Mouse (Mus musculus): ENCODE data around the gene Cdk18. TPM values are rescaled to one million over a fixed set of nuclear protein-coding genes. Genes with fewer than 3 reads are reported as not detected.

Cdk18 gene
- polyA plus RNA-seq, 1 experiment from 2014 or later = 0.69 TPM

DNA sequence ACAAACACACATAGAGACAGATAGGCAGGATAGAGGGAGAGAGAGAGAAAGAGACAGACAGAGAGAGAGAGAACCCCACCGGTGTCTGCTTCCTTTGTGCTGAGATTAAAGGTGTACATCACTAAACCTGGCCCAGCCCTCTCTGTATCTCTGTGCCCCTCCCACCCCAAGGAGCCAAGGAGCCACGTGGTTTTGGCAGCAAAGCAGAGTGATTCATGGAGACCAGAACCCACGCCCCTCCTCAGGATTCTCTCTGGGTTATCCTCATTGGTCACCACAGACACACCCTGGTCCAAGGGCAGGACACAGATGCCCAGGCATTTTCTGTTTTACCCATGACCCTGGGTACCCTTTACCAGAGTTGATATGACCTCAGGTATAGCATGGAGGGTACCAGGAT is 26.4 kb downstream of the Cdk18 start:
- Histone ChIP-seq H3K4me3 (ENCODE audit: low read depth, low read length) (no peak overlapping the region), H3K9me3 (replicated peaks; ENCODE audit: control insufficient read depth, low read length) (no peaks in the 10 kb centered on the region), H3K4me2 (ENCODE audit: low read length) (no peak overlapping the region), H3K27ac (ENCODE audit: low read depth, low read length) (no peak overlapping the region), H3K4me1 (ENCODE audit: control insufficient read depth, insufficient read depth, low read length) (no peaks in the 10 kb centered on the region), H3K27me3 (replicated peaks; ENCODE audit: control insufficient read depth, insufficient read depth, low read length) (no peaks in the 10 kb centered on the region), H3K36me3 (ENCODE audit: control insufficient read depth, insufficient read depth, low read length) (no peaks in the 10 kb centered on the region), H3K9ac (ENCODE audit: low read length) (no peak overlapping the region)
- DNase-seq (ENCODE audit: low spot score) (no peak), ATAC-seq (no peak)
- WGBS = 47% methylated on average over 3 of the region's 3 CpGs

DNA sequence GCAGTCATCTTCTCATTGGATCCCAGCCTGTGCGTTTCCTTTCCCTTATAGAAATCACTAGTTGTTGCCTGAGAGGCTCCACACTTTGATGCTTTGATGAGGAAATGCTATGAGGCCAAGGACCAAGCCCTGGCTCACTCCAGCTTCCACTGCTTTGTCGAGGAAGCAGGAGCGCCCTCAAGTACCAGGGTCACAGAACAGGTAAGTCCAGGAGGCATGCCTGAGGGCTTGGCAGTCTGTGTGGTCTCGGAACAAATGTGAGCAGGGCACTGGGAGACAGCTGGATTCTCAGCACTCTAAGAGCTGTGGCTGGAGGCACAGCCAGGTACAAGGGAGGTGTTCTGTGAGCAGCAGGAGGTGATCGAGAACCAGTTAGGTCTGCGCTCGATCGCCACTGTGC is 27.1 kb downstream of the Cdk18 start:
- Histone ChIP-seq H3K27me3 (replicated peaks; ENCODE audit: control insufficient read depth, insufficient read depth, low read length) (no peaks in the 10 kb centered on the region), H3K27ac (ENCODE audit: low read depth, low read length) (no peak overlapping the region), H3K36me3 (ENCODE audit: control insufficient read depth, insufficient read depth, low read length) (no peaks in the 10 kb centered on the region), H3K4me3 (ENCODE audit: low read depth, low read length) (no peak overlapping the region), H3K4me1 (ENCODE audit: control insufficient read depth, insufficient read depth, low read length) (no peaks in the 10 kb centered on the region), H3K9me3 (replicated peaks; ENCODE audit: control insufficient read depth, low read length) (no peaks in the 10 kb centered on the region), H3K9ac (ENCODE audit: low read length) (no peak overlapping the region), H3K4me2 (ENCODE audit: low read length) (no peak overlapping the region)
- ATAC-seq (no peak), DNase-seq (ENCODE audit: low spot score) (no peak)
- WGBS = 85% methylated on average over 8 of the region's 8 CpGs

DNA sequence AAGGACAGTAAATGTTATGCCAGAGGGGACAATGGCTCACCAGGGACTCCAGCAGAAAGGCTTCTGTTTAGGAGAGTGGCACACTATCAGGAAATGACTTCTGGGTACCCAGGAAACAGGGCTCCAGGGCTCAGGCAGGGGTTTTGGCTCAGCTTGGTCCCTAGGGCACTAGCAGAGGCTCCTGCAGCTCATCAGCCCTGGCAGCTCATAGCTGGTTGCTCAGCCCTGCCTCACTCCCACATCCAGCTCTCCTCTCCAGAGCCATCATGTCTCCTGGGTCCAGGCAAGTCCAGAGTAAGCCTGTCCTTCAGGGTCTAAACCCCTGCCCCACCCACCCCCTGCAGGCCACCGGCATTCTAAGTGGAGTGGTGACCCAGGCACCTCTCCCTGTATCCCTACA is 28.1 kb downstream of the Cdk18 start:
- H3K4me2 ChIP-seq (ENCODE audit: low read length) = no peak overlapping the region
- no peaks in the 10 kb centered on the region for H3K9me3 ChIP-seq (replicated peaks; ENCODE audit: control insufficient read depth, low read length)
- no peak for DNase-seq (ENCODE audit: low spot score)
- H3K4me3 ChIP-seq (ENCODE audit: low read depth, low read length) = no peak overlapping the region
- H3K27me3 ChIP-seq (replicated peaks; ENCODE audit: control insufficient read depth, insufficient read depth, low read length) = no peaks in the 10 kb centered on the region
- no peaks in the 10 kb centered on the region for H3K4me1 ChIP-seq (ENCODE audit: control insufficient read depth, insufficient read depth, low read length)
- no peak overlapping the region for H3K9ac ChIP-seq (ENCODE audit: low read length)
- ATAC-seq = no peak
- WGBS = 78% methylated on average over 1 of the region's 1 CpGs
- no peak overlapping the region for H3K27ac ChIP-seq (ENCODE audit: low read depth, low read length)
- H3K36me3 ChIP-seq (ENCODE audit: control insufficient read depth, insufficient read depth, low read length) = no peaks in the 10 kb centered on the region

DNA sequence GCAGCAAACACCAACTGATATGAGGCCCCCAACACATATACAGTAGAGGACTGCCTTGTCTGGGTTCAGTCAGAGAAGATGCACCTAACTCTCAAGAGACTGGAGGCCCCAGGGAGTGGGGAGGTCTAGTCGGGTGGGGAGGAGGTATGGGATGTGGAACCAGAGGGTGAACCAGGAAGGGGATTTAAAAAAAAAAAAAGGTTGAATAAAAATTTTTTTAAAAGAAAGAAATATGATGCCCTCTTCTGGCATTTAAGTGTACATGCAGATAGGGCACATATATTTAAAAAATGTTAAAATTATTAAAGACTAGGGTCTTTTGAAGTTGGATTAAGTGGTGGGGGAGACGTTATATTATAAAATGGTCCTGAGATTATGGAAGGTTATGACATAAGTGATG is 30.1 kb downstream of the Cdk18 start:
- WGBS = 73% methylated on average over 2 of the region's 2 CpGs
- Histone ChIP-seq H3K9ac (ENCODE audit: low read length) (no peak overlapping the region), H3K27me3 (replicated peaks; ENCODE audit: control insufficient read depth, insufficient read depth, low read length) (no peaks in the 10 kb centered on the region), H3K36me3 (ENCODE audit: control insufficient read depth, insufficient read depth, low read length) (no peaks in the 10 kb centered on the region), H3K9me3 (replicated peaks; ENCODE audit: control insufficient read depth, low read length) (no peaks in the 10 kb centered on the region), H3K4me3 (ENCODE audit: low read depth, low read length) (no peak overlapping the region), H3K27ac (ENCODE audit: low read depth, low read length) (no peak overlapping the region), H3K4me1 (ENCODE audit: control insufficient read depth, insufficient read depth, low read length) (no peaks in the 10 kb centered on the region), H3K4me2 (ENCODE audit: low read length) (no peak overlapping the region)
- ATAC-seq (no peak), DNase-seq (ENCODE audit: low spot score) (no peak)

DNA sequence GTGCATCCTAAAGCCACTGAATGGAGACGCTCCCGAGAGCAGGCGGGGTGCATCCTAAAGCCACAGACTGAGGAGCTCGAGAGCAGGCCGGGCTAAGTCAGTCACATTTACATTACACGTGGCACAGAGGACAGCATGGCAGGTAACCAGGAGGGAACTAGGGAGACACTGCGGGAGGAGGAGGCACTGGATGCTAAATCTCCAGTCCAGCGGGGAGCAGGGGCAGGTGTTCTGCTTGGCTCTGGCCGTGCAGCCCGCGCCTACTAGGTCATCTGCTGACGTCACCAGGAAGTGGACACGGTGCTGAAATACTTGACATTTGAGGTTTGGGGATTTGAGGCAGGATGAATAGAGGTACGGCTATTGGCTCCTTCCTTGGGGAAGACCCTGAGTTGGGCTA is 35.1 kb downstream of the Cdk18 start:
- Histone ChIP-seq H3K36me3 (ENCODE audit: control insufficient read depth, insufficient read depth, low read length) (no peaks in the 10 kb centered on the region), H3K4me1 (ENCODE audit: control insufficient read depth, insufficient read depth, low read length) (no peaks in the 10 kb centered on the region), H3K27me3 (replicated peaks; ENCODE audit: control insufficient read depth, insufficient read depth, low read length) (no peaks in the 10 kb centered on the region), H3K9ac (ENCODE audit: low read length) (no peak overlapping the region), H3K27ac (ENCODE audit: low read depth, low read length) (no peak overlapping the region), H3K9me3 (replicated peaks; ENCODE audit: control insufficient read depth, low read length) (no peaks in the 10 kb centered on the region), H3K4me2 (ENCODE audit: low read length) (no peak overlapping the region), H3K4me3 (ENCODE audit: low read depth, low read length) (no peak overlapping the region)
- DNase-seq (ENCODE audit: low spot score) (no peak), ATAC-seq (no peak)
- WGBS = 68% methylated on average over 14 of the region's 14 CpGs

DNA sequence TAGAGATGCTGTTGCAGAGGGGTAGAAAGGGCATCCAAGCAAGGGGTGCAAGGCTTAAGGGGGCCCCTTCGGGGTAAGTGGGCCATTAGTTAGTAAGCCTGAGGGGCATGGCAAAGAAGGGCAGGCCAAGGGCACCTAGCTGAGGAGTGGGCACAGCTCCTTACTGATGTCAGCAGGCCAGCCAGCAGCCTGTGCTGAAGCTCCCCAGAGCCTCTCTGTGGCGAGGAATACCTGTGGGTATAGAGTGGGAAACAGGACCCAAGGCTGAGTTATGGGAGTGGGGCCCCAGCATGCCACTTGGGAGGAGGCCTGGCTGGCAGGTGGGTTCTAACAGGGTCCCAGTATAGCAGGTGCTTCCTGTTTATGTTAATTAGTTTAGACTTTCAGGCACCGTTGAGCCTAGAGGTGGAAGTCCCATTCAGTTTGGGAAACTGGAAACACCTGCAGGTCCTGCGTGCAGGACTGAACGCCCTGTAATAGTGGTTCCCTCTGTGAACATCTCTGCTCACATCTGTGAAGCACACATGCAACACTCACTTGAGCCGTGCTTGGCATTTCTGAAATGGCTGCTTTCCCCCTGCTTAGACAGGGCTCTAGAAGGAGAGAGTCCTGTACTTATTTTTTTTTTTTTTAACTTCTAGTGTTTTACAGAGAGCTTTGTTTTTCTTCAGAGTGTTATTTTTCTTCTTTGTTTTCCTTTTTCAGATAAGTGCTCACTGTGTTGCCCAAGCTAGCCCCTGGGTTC is 37.4 kb downstream of the Cdk18 start:
- WGBS = 76% methylated on average over 6 of the region's 6 CpGs
- ATAC-seq = no peak

DNA sequence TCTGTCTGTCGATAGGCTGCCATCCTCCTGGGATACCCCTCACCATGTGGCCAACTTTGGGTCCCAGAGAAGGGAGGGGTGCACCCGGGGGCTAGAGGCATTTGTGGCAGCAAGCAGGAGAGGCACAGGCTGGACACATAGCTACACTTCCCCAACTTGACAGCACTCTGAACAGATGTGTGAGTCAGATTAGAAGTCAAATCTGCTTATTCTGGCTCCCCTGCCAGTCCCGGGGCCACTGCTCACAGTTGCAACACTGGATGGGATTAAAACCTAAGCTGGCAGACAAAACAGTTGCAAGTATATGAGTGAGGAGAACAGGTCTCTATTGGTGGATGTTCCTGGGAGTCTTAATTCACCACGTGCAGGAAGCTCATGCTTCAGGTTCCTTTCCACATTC is 39.7 kb downstream of the Cdk18 start:
- no peak overlapping the region for H3K4me3 ChIP-seq (ENCODE audit: low read depth, low read length)
- WGBS = 74% methylated on average over 4 of the region's 4 CpGs
- ATAC-seq = no peak

More for the DNA sequence above, 37.4 kb downstream of the Cdk18 start:
- no peak for DNase-seq (ENCODE audit: low spot score)
- H3K9ac ChIP-seq (ENCODE audit: low read length) = no peak overlapping the region
- H3K27ac ChIP-seq (ENCODE audit: low read depth, low read length) = no peak overlapping the region
- no peaks in the 10 kb centered on the region for H3K4me1 ChIP-seq (ENCODE audit: control insufficient read depth, insufficient read depth, low read length)
- no peaks in the 10 kb centered on the region for H3K9me3 ChIP-seq (replicated peaks; ENCODE audit: control insufficient read depth, low read length)
- no peak overlapping the region for H3K4me3 ChIP-seq (ENCODE audit: low read depth, low read length)
- H3K4me2 ChIP-seq (ENCODE audit: low read length) = no peak overlapping the region
- no peaks in the 10 kb centered on the region for H3K36me3 ChIP-seq (ENCODE audit: control insufficient read depth, insufficient read depth, low read length)
- no peaks in the 10 kb centered on the region for H3K27me3 ChIP-seq (replicated peaks; ENCODE audit: control insufficient read depth, insufficient read depth, low read length)

DNA sequence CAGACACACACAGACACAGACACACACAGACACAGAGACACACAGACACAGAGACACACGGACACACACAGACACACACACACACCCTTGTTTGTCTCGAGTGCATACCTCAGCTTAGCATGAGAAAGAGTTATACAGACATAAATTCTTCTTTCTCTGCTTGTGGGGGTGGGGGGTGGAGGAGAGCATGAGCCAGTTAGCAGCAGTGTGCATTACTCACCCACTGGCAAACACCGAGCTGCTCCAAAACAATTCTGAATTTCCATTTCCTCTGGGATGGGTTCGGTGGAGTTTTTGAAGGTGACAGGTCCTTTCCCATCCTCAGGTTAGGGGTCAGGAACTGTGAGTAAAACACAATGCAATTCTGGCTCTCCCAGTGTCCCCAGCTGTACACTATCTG is 40.5 kb downstream of the Cdk18 start:
- ATAC-seq = no peak
- 82% methylated on average over 4 of the region's 4 CpGs for WGBS

More for the DNA sequence above, 39.7 kb downstream of the Cdk18 start:
- no peak overlapping the region for H3K27ac ChIP-seq (ENCODE audit: low read depth, low read length)
- DNase-seq (ENCODE audit: low spot score) = no peak
- H3K27me3 ChIP-seq (replicated peaks; ENCODE audit: control insufficient read depth, insufficient read depth, low read length) = no peaks in the 10 kb centered on the region
- no peaks in the 10 kb centered on the region for H3K4me1 ChIP-seq (ENCODE audit: control insufficient read depth, insufficient read depth, low read length)
- H3K36me3 ChIP-seq (ENCODE audit: control insufficient read depth, insufficient read depth, low read length) = no peaks in the 10 kb centered on the region
- H3K4me2 ChIP-seq (ENCODE audit: low read length) = no peak overlapping the region
- H3K9me3 ChIP-seq (replicated peaks; ENCODE audit: control insufficient read depth, low read length) = no peaks in the 10 kb centered on the region
- H3K9ac ChIP-seq (ENCODE audit: low read length) = no peak overlapping the region

DNA sequence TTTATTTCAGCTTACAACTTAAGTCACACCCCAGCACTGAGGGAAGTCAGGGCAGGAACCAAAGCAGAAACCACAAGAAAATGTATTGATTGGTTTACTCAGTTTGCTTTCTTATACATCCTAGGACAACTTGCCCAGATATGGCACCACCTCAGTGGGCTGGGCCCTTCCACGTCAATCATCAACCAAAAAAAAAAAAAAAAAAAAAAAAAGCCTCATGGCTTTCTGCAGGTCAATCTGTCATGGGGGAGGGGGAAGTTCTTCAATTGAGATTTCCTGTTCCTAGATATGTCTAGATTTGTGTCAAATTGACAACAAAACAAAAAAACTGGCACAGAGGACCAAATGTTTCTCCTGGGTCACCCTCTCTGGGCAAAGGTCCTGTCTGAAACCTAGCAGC is 41.4 kb downstream of the Cdk18 start:
- no peak overlapping the region for H3K4me3 ChIP-seq (ENCODE audit: low read depth, low read length)
- H3K9ac ChIP-seq (ENCODE audit: low read length) = no peak overlapping the region
- 79% methylated on average over 1 of the region's 1 CpGs for WGBS
- ATAC-seq = no peak
- no peak for DNase-seq (ENCODE audit: low spot score)
- H3K4me2 ChIP-seq (ENCODE audit: low read length) = no peak overlapping the region
- no peak overlapping the region for H3K27ac ChIP-seq (ENCODE audit: low read depth, low read length)
- no peaks in the 10 kb centered on the region for H3K36me3 ChIP-seq (ENCODE audit: control insufficient read depth, insufficient read depth, low read length)
- H3K9me3 ChIP-seq (replicated peaks; ENCODE audit: control insufficient read depth, low read length) = no peaks in the 10 kb centered on the region
- H3K4me1 ChIP-seq (ENCODE audit: control insufficient read depth, insufficient read depth, low read length) = no peaks in the 10 kb centered on the region
- H3K27me3 ChIP-seq (replicated peaks; ENCODE audit: control insufficient read depth, insufficient read depth, low read length) = no peaks in the 10 kb centered on the region

More for the DNA sequence above, 40.5 kb downstream of the Cdk18 start:
- H3K4me1 ChIP-seq (ENCODE audit: control insufficient read depth, insufficient read depth, low read length) = no peaks in the 10 kb centered on the region
- no peak overlapping the region for H3K9ac ChIP-seq (ENCODE audit: low read length)
- H3K9me3 ChIP-seq (replicated peaks; ENCODE audit: control insufficient read depth, low read length) = no peaks in the 10 kb centered on the region
- H3K27me3 ChIP-seq (replicated peaks; ENCODE audit: control insufficient read depth, insufficient read depth, low read length) = no peaks in the 10 kb centered on the region
- H3K4me3 ChIP-seq (ENCODE audit: low read depth, low read length) = no peak overlapping the region
- no peak overlapping the region for H3K4me2 ChIP-seq (ENCODE audit: low read length)
- no peak for DNase-seq (ENCODE audit: low spot score)
- no peaks in the 10 kb centered on the region for H3K36me3 ChIP-seq (ENCODE audit: control insufficient read depth, insufficient read depth, low read length)
- no peak overlapping the region for H3K27ac ChIP-seq (ENCODE audit: low read depth, low read length)
